Mouse (Mus musculus): ENCODE measurements around the gene Rab8a.

DNA sequence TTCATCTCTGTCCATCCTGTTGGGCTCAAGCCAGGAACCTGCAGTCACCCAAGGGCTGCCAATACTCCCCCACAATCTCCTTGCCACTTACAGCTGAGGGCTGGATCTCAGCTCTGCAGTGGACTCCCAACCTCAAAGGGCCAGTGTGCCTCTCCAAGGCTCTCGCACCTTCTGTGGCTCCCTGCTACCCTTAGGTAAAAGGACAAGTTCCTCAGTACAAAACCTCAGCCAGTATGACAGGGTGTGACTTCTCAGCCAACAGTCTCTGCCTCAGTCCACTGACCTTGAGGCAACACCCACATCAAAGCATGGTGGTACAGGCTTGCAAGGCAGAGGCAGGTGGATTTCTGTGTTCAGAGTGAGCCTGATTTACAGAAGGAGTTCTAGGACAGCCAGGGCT, 50.8 kb downstream of the Rab8a start:
- no peak for TF ChIP-seq POLR2A (IDR thresholded peaks at IDR 0.05; ENCODE audit: borderline replicate concordance, insufficient read depth, low read length)
- no peak for TF ChIP-seq CTCF (IDR thresholded peaks at IDR 0.05; ENCODE audit: borderline replicate concordance, insufficient read depth, low read depth, low read length)
